Comparison of ENCODE assay signal across 11 mouse cellular contexts in the genomic region with DNA sequence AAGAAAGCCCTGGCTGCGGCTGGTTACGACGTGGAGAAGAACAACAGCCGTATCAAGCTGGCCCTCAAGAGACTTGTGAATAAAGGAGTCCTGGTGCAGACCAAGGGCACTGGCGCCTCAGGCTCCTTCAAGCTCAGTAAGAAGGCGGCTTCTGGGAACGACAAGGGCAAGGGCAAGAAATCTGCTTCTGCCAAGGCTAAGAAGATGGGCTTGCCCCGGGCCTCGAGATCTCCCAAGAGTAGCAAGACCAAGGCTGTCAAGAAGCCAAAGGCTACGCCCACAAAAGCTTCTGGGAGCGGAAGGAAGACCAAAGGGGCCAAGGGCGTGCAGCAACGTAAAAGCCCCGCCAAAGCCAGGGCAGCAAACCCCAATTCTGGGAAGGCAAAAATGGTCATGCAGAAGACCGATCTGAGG. TPM values are rescaled to one million over a fixed set of nuclear protein-coding genes. Genes with fewer than 3 reads are reported as not detected.
DNase-seq lines count a peak whose midpoint lies in the region; ATAC-seq lines count a peak whose summit lies in the region.
"Had no signal": no experiment of that assay in that cellular context is flagged by ENCODE, and none has a peak within 500 bp of the region (broad histone marks: within the 10 kb centered on the region; RNA-seq: fewer than 3 reads in every experiment).

No protein-coding gene starts in this region.

- WGBS in heart, embryonic 13.5 days: 46% methylated on average over 15 of the region's 15 CpGs
- 54% methylated on average over 15 of the region's 15 CpGs for WGBS in neural tube, embryonic 12.5 days
- WGBS in neural tube, embryonic 15.5 days: 61% methylated on average over 15 of the region's 15 CpGs
- WGBS in embryonic facial prominence, embryonic 14.5 days: 64% methylated on average over 15 of the region's 15 CpGs

- peak overlapping the region; percentile 46 for H3K4me2 ChIP-seq in heart, embryonic 13.5 days
- H3K4me2 ChIP-seq in neural tube, embryonic 12.5 days (replicated peaks): peak overlapping the region; percentile 22
- no peak overlapping the region for H3K4me2 ChIP-seq in neural tube, embryonic 15.5 days
- H3K4me2 ChIP-seq in embryonic facial prominence, embryonic 14.5 days (ENCODE audit: low read depth, low read length): peak overlapping the region; percentile 19; the same call in 1 of the 2 replicates

- ATAC-seq in heart, embryonic 13.5 days (ENCODE audit: extremely low read depth, insufficient number of reproducible peaks, low FRiP score, low TSS enrichment): no peak
- no peak for ATAC-seq in neural tube, embryonic 12.5 days (ENCODE audit: low FRiP score, low read depth)
- ATAC-seq in neural tube, embryonic 15.5 days (ENCODE audit: low FRiP score): no peak
- no peak for ATAC-seq in embryonic facial prominence, embryonic 14.5 days (ENCODE audit: low read depth)
- no peak for ATAC-seq in inflammation-experienced regulatory T-cells, adult 6 months
- ATAC-seq: Patski had no signal

- H3K27me3 ChIP-seq in heart, embryonic 13.5 days (replicated peaks): no peaks in the 10 kb centered on the region
- H3K27me3 ChIP-seq in neural tube, embryonic 12.5 days (replicated peaks): no peaks in the 10 kb centered on the region
- no peaks in the 10 kb centered on the region for H3K27me3 ChIP-seq in neural tube, embryonic 15.5 days (replicated peaks)
- H3K27me3 ChIP-seq in embryonic facial prominence, embryonic 14.5 days (replicated peaks; ENCODE audit: control insufficient read depth, insufficient read depth, low read length): no peaks in the 10 kb centered on the region
- H3K27me3 ChIP-seq: Patski had no signal

- peaks cover 25% of the 10 kb centered on the region for H3K4me1 ChIP-seq in heart, embryonic 13.5 days
- H3K4me1 ChIP-seq in neural tube, embryonic 12.5 days: peaks cover 6% of the 10 kb centered on the region; the same call in 1 of the 2 replicates
- peaks cover 14% of the 10 kb centered on the region; the same call in 1 of the 2 replicates for H3K4me1 ChIP-seq in neural tube, embryonic 15.5 days
- 0 out of 2 replicates have a peak, but pooled peaks cover 3% of the 10 kb centered on the region for H3K4me1 ChIP-seq in embryonic facial prominence, embryonic 14.5 days (ENCODE audit: control insufficient read depth, insufficient read depth, low read length)

- H3K9ac ChIP-seq in heart, embryonic 13.5 days: peak overlapping the region; percentile 37; the same call in 1 of the 2 replicates
- H3K9ac ChIP-seq in neural tube, embryonic 12.5 days: no peak overlapping the region
- no peak overlapping the region for H3K9ac ChIP-seq in neural tube, embryonic 15.5 days (replicated peaks)
- no peak overlapping the region for H3K9ac ChIP-seq in embryonic facial prominence, embryonic 14.5 days (ENCODE audit: low read depth, low read length)

- no peaks in the 10 kb centered on the region for H3K9me3 ChIP-seq in heart, embryonic 13.5 days
- no peaks in the 10 kb centered on the region for H3K9me3 ChIP-seq in neural tube, embryonic 12.5 days
- H3K9me3 ChIP-seq in neural tube, embryonic 15.5 days (replicated peaks): no peaks in the 10 kb centered on the region
- no peaks in the 10 kb centered on the region for H3K9me3 ChIP-seq in embryonic facial prominence, embryonic 14.5 days (ENCODE audit: control insufficient read depth, low read length)

- no peak overlapping the region for H3K27ac ChIP-seq in heart, embryonic 13.5 days (replicated peaks)
- H3K27ac ChIP-seq in neural tube, embryonic 12.5 days: no peak overlapping the region
- no peak overlapping the region for H3K27ac ChIP-seq in neural tube, embryonic 15.5 days (replicated peaks)
- no peak overlapping the region for H3K27ac ChIP-seq in embryonic facial prominence, embryonic 14.5 days (replicated peaks; ENCODE audit: low read depth, low read length)

- no peak overlapping the region for H3K4me3 ChIP-seq in heart, embryonic 13.5 days
- H3K4me3 ChIP-seq in neural tube, embryonic 12.5 days: no peak overlapping the region
- H3K4me3 ChIP-seq in neural tube, embryonic 15.5 days (replicated peaks): no peak overlapping the region
- H3K4me3 ChIP-seq in embryonic facial prominence, embryonic 14.5 days (ENCODE audit: low read depth, low read length): no peak overlapping the region

- no peaks in the 10 kb centered on the region for H3K36me3 ChIP-seq in heart, embryonic 13.5 days
- no peaks in the 10 kb centered on the region for H3K36me3 ChIP-seq in neural tube, embryonic 12.5 days
- H3K36me3 ChIP-seq in neural tube, embryonic 15.5 days: no peaks in the 10 kb centered on the region
- H3K36me3 ChIP-seq in embryonic facial prominence, embryonic 14.5 days (ENCODE audit: control insufficient read depth, insufficient read depth, low read length): no peaks in the 10 kb centered on the region

- no peak for DNase-seq in heart, postnatal 4 days
- DNase-seq in embryonic facial prominence, embryonic 14.5 days (ENCODE audit: low spot score): no peak
- DNase-seq in spleen, postnatal 10 days (ENCODE audit: low spot score in 2 of 2): peak; percentile 52 to 58
- DNase-seq in B cell, adult 2 months: no peak
- DNase-seq: gastrocnemius, postnatal 36 days; layer of hippocampus, postnatal 36 days had no signal

RNA-seq across cellular contexts. Expression of gene Hist1h1t, which starts 0.5 kb away (rescaled TPM):
- not detected in 2 replicates for polyA plus RNA-seq in heart, embryonic 13.5 days (2015; fragmentation: Nextera tagmentation; extraction: Ambion mirVana)
- 1 to 10 TPM; 1.6 to 1.8 TPM for total RNA-seq in heart, postnatal 4 days (2021)
- polyA plus RNA-seq in neural tube, embryonic 12.5 days (2016; fragmentation: Nextera tagmentation; extraction: Ambion mirVana): 0.23 TPM in 1 of 2 replicates, not detected in the other
- polyA plus RNA-seq in neural tube, embryonic 15.5 days (2015; fragmentation: Nextera tagmentation; extraction: Ambion mirVana): not detected in 2 replicates
- 0.19 and 0.31 TPM in 2 replicates for polyA plus RNA-seq in embryonic facial prominence, embryonic 14.5 days (2014; fragmentation: Nextera tagmentation; extraction: Ambion mirVana)
- polyA plus RNA-seq in inflammation-experienced regulatory T-cells, adult 6 months (2017; shearing (Covaris generic)): not detected
- total RNA-seq: gastrocnemius, postnatal 36 days; layer of hippocampus, postnatal 36 days had no signal

RNA-seq across cellular contexts. Expression of gene Hist1h4c, which starts 2.2 kb away (rescaled TPM):
- polyA plus RNA-seq in heart, embryonic 13.5 days (2015; fragmentation: Nextera tagmentation; extraction: Ambion mirVana): 2.4 and 3.7 TPM in 2 replicates
- total RNA-seq in heart, postnatal 4 days (2021): 100 to 1,000 TPM; 167 to 175 TPM
- 5.1 and 7.8 TPM in 2 replicates for polyA plus RNA-seq in neural tube, embryonic 12.5 days (2016; fragmentation: Nextera tagmentation; extraction: Ambion mirVana)
- polyA plus RNA-seq in neural tube, embryonic 15.5 days (2015; fragmentation: Nextera tagmentation; extraction: Ambion mirVana): 2.7 and 2.8 TPM in 2 replicates
- polyA plus RNA-seq in embryonic facial prominence, embryonic 14.5 days (2014; fragmentation: Nextera tagmentation; extraction: Ambion mirVana): 5.7 and 5.8 TPM in 2 replicates
- polyA plus RNA-seq in inflammation-experienced regulatory T-cells, adult 6 months (2017; shearing (Covaris generic)): 1 to 10 TPM; 2.1 to 9.3 (median 4.2) TPM

RNA-seq across cellular contexts. Expression of gene Hist1h2bc, which starts 12.1 kb away (rescaled TPM):
- polyA plus RNA-seq in heart, embryonic 13.5 days (2015; fragmentation: Nextera tagmentation; extraction: Ambion mirVana): 50.1 and 54.5 TPM in 2 replicates
- 10 to 100 TPM; 44.8 to 56.0 TPM for total RNA-seq in heart, postnatal 4 days (2021)
- polyA plus RNA-seq in neural tube, embryonic 12.5 days (2016; fragmentation: Nextera tagmentation; extraction: Ambion mirVana): 28.0 and 29.4 TPM in 2 replicates
- 18.4 and 26.8 TPM in 2 replicates for polyA plus RNA-seq in neural tube, embryonic 15.5 days (2015; fragmentation: Nextera tagmentation; extraction: Ambion mirVana)
- polyA plus RNA-seq in embryonic facial prominence, embryonic 14.5 days (2014; fragmentation: Nextera tagmentation; extraction: Ambion mirVana): 52.7 and 78.2 TPM in 2 replicates
- 1 to 10 TPM in 2 of 3 experiments, under 1 TPM in 1; 0.52 to 3.6 (median 3.3) TPM for polyA plus RNA-seq in inflammation-experienced regulatory T-cells, adult 6 months (2017; shearing (Covaris generic))

RNA-seq across cellular contexts. Expression of gene Hist1h2ac, which starts 12.3 kb away (rescaled TPM):
- 0.59 and 0.68 TPM in 2 replicates for polyA plus RNA-seq in heart, embryonic 13.5 days (2015; fragmentation: Nextera tagmentation; extraction: Ambion mirVana)
- total RNA-seq in heart, postnatal 4 days (2021): 10 to 100 TPM; 11.4 to 11.7 TPM
- polyA plus RNA-seq in neural tube, embryonic 12.5 days (2016; fragmentation: Nextera tagmentation; extraction: Ambion mirVana): 0.66 and 0.74 TPM in 2 replicates
- polyA plus RNA-seq in neural tube, embryonic 15.5 days (2015; fragmentation: Nextera tagmentation; extraction: Ambion mirVana): 0.26 and 0.54 TPM in 2 replicates
- polyA plus RNA-seq in embryonic facial prominence, embryonic 14.5 days (2014; fragmentation: Nextera tagmentation; extraction: Ambion mirVana): 1.2 and 1.3 TPM in 2 replicates
- polyA plus RNA-seq in inflammation-experienced regulatory T-cells, adult 6 months (2017; shearing (Covaris generic)): under 1 TPM; 0.43 to 0.47 (median 0.47) TPM

RNA-seq across cellular contexts. Expression of gene Hfe, which starts 14.6 kb away (rescaled TPM):
- polyA plus RNA-seq in heart, embryonic 13.5 days (2015; fragmentation: Nextera tagmentation; extraction: Ambion mirVana): 10.3 and 10.7 TPM in 2 replicates
- total RNA-seq in heart, postnatal 4 days (2021): 10 to 100 TPM; 19.7 to 21.0 TPM
- polyA plus RNA-seq in neural tube, embryonic 12.5 days (2016; fragmentation: Nextera tagmentation; extraction: Ambion mirVana): 3.9 TPM in 2 replicates
- 3.7 and 4.6 TPM in 2 replicates for polyA plus RNA-seq in neural tube, embryonic 15.5 days (2015; fragmentation: Nextera tagmentation; extraction: Ambion mirVana)
- 9.6 and 10.3 TPM in 2 replicates for polyA plus RNA-seq in embryonic facial prominence, embryonic 14.5 days (2014; fragmentation: Nextera tagmentation; extraction: Ambion mirVana)
- 1 to 10 TPM in 1 of 3 experiments, under 1 TPM in 1, not detected in 1; 0.32 to 1.7 TPM for polyA plus RNA-seq in inflammation-experienced regulatory T-cells, adult 6 months (2017; shearing (Covaris generic))

Comparison
In these comparisons a context has a peak if more than half of its experiments do, and no peak if none do; other contexts are left out.
1. DNase-seq: peak in spleen, postnatal 10 days (2 of 2); none in heart, postnatal 4 days (single experiment), embryonic facial prominence, embryonic 14.5 days (single experiment) and B cell, adult 2 months (0 of 2).